Mouse (Mus musculus): ENCODE results near the gene Sppl3. TPM values are rescaled to one million over a fixed set of nuclear protein-coding genes. Genes with fewer than 3 reads are reported as not detected.

Gene Sppl3
- 6.5 and 6.9 TPM in 2 replicates for polyA plus RNA-seq (2015; fragmentation: Nextera tagmentation; extraction: Ambion mirVana)

DNA sequence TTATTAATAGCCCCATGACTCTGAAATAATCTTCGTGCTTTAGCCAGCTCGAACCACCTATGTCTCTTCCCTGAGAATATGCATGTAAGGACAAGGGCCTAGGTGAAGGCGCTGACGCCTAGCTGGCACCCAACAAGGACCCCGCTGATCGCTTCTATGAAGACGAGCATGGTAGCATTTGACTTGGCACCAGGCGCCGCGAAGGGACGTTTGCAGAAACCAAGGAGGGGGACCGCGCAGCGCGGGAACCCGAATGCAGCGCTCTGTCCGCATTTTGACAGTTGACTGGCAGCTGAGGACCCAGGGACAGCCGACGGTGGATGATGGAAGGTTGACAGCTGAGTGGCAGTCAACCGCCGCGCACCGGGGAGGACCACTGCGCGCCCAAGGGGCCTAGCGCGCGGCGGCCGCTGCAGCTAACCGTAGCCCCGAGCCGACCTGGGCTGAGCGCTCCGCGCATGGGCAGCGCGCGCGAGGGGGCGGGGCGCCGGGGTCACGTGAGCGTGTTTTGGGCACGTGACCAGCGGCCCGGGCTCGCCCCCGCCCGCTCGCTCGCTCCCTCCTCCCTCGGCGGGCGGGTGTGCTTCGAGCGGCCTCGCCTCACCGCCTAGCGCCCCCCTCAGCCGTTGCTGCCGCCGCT is at the start of gene Sppl3:
Gene Sppl3, plus strand, starts transcription at position 561 of the 640 bp plus-strand sequence.
- peak; percentile 88 for ATAC-seq (ENCODE audit: extremely low read depth, insufficient number of reproducible peaks, low FRiP score, low TSS enrichment)
- 1% methylated on average over 47 of the region's 65 CpGs for WGBS

GRCm38 (mm10) chr5:114961590-114962360 is 49.2 kb upstream of the Sppl3 start:
- Histone ChIP-seq H3K27ac (replicated peaks) (no peak overlapping the region), H3K4me3 (no peak overlapping the region), H3K4me1 (peaks cover 27% of the 10 kb centered on the region), H3K9ac (no peak overlapping the region), H3K36me3 (no peaks in the 10 kb centered on the region), H3K27me3 (replicated peaks) (peaks cover 9% of the 10 kb centered on the region), H3K9me3 (no peaks in the 10 kb centered on the region), H3K4me2 (no peak overlapping the region)
- ATAC-seq (ENCODE audit: extremely low read depth, insufficient number of reproducible peaks, low FRiP score, low TSS enrichment), result no peak
- 51% methylated on average over 4 of the region's 4 CpGs for WGBS

More for the DNA sequence above, at the start of gene Sppl3:
- Histone ChIP-seq H3K4me2 (peak within 1 kb of the TSS; percentile 92), H3K27ac (replicated peaks) (peak within 1 kb of the TSS; percentile 92), H3K9me3 (no peaks in the 10 kb centered on the region), H3K4me1 (peaks cover 44% of the 10 kb centered on the region), H3K4me3 (peak within 1 kb of the TSS; percentile 92), H3K27me3 (replicated peaks) (no peaks in the 10 kb centered on the region), H3K36me3 (no peaks in the 10 kb centered on the region), H3K9ac (peak within 1 kb of the TSS; percentile 100)

GRCm38 (mm10) chr5:114964315-114964966 is 46.5 kb upstream of the Sppl3 start:
- H3K36me3 ChIP-seq, result no peaks in the 10 kb centered on the region
- no peak overlapping the region for H3K4me3 ChIP-seq
- no peak for ATAC-seq (ENCODE audit: extremely low read depth, insufficient number of reproducible peaks, low FRiP score, low TSS enrichment)
- peaks cover 30% of the 10 kb centered on the region for H3K4me1 ChIP-seq
- no peak overlapping the region; the same call in 1 of the 2 replicates for H3K9ac ChIP-seq
- H3K27me3 ChIP-seq (replicated peaks), result peaks cover 36% of the 10 kb centered on the region
- 0 out of 2 replicates have a peak overlapping the region, but pooled peaks have one; percentile 1 for H3K27ac ChIP-seq (replicated peaks)
- H3K9me3 ChIP-seq, result no peaks in the 10 kb centered on the region
- H3K4me2 ChIP-seq, result peak overlapping the region; percentile 22
- WGBS, result 40% methylated on average over 7 of the region's 7 CpGs

DNA sequence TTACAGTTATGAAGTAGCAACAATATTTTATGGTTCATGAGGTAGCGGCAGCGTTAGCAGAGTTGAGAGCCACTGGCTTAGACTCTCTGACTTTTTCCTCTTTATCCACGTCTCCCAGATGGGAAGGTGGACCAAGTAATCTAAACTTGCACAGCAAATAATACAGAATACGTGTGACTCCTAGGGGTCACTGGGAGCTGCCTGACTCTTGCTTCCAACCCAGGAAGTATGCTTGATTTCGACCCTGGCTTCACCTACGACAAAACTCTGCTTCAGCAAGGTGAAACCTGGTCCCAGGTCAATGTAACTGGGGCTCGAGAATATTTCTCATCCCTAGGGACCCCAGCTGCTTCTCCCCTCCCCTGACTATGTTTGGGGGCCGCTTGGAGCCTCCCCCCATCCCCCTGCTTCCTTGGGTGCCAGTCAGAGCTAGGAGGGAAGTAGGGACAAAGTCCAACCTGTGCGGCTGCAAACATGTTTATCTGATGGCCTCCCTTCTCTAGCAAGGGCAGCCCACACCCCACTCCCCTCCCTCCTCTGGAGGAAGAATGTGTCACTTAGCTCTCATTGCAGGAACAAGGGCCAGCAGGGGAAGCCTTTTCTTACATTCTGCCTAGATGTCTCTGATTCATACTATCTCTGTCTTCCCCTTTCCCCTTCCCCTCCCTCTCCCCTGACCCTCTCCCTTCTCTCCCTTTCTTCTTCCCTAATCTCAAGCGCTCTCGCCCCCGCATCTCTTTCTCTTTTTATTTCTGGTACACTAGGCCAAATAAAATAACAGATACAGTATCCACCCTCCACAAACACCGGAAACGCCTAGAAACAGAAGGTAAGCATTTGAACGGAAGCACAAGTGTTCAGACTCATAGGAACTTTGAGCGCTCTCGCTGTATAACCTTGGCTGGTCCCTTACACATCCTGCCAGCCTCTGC is 45.7 kb upstream of the Sppl3 start:
- Histone ChIP-seq H3K36me3 (no peaks in the 10 kb centered on the region), H3K4me2 (peak overlapping the region; percentile 22), H3K27ac (replicated peaks) (0 out of 2 replicates have a peak overlapping the region, but pooled peaks have one; percentile 17), H3K9ac (no peak overlapping the region), H3K27me3 (replicated peaks) (peaks cover 43% of the 10 kb centered on the region), H3K9me3 (no peaks in the 10 kb centered on the region), H3K4me1 (peaks cover 30% of the 10 kb centered on the region), H3K4me3 (no peak overlapping the region)
- ATAC-seq (ENCODE audit: extremely low read depth, insufficient number of reproducible peaks, low FRiP score, low TSS enrichment), result no peak
- WGBS, result 53% methylated on average over 17 of the region's 17 CpGs

- H3K27me3 ChIP-seq (replicated peaks), result peaks cover 41% of the 10 kb centered on the region
- no peak overlapping the region for H3K27ac ChIP-seq (replicated peaks)
- no peak overlapping the region for H3K4me3 ChIP-seq
- H3K4me2 ChIP-seq, result no peak overlapping the region
- no peaks in the 10 kb centered on the region for H3K36me3 ChIP-seq
- H3K9ac ChIP-seq, result no peak overlapping the region
- H3K4me1 ChIP-seq, result peaks cover 25% of the 10 kb centered on the region
- 31% methylated on average over 14 of the region's 14 CpGs for WGBS
- ATAC-seq (ENCODE audit: extremely low read depth, insufficient number of reproducible peaks, low FRiP score, low TSS enrichment), result no peak
- no peaks in the 10 kb centered on the region for H3K9me3 ChIP-seq
Measured at GRCm38 (mm10) chr5:114967523-114968268, 43.2 kb upstream of the Sppl3 start.

DNA sequence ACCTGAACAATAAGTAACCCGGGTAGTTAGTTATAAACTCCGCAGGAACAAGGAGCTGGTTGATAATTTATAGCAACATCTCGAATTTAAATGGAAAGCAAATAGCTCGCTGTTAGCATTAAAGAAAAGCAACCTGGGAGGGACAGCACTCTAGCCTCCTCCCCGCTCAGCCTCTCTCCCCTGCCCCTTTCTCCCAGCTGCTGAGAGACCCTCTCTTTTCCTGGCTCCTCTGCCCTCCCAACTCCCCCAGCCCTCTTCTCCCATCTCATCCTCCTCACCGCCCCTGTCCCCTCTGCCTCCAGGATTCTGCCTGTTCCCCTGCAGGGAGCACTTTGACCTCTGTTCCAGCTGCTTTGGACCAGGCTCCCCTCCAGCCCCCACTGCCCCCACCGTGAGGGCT is 42.3 kb upstream of the Sppl3 start:
- Histone ChIP-seq H3K9me3 (no peaks in the 10 kb centered on the region), H3K4me3 (no peak overlapping the region), H3K9ac (no peak overlapping the region), H3K4me2 (no peak overlapping the region), H3K36me3 (no peaks in the 10 kb centered on the region), H3K4me1 (peaks cover 25% of the 10 kb centered on the region), H3K27me3 (replicated peaks) (peaks cover 41% of the 10 kb centered on the region), H3K27ac (replicated peaks) (no peak overlapping the region)
- no peak for ATAC-seq (ENCODE audit: extremely low read depth, insufficient number of reproducible peaks, low FRiP score, low TSS enrichment)
- WGBS, result 36% methylated on average over 7 of the region's 7 CpGs

- Histone ChIP-seq H3K27ac (replicated peaks) (no peak overlapping the region), H3K4me1 (peaks cover 21% of the 10 kb centered on the region), H3K9me3 (no peaks in the 10 kb centered on the region), H3K36me3 (no peaks in the 10 kb centered on the region), H3K4me3 (no peak overlapping the region), H3K9ac (no peak overlapping the region), H3K27me3 (replicated peaks) (peaks cover 41% of the 10 kb centered on the region), H3K4me2 (no peak overlapping the region)
- 18% methylated on average over 4 of the region's 4 CpGs for WGBS
- no peak for ATAC-seq (ENCODE audit: extremely low read depth, insufficient number of reproducible peaks, low FRiP score, low TSS enrichment)
Measured at GRCm38 (mm10) chr5:114969064-114969463, 41.9 kb upstream of the Sppl3 start.

GRCm38 (mm10) chr5:114969609-114970215 is 41.2 kb upstream of the Sppl3 start:
- no peak for ATAC-seq (ENCODE audit: extremely low read depth, insufficient number of reproducible peaks, low FRiP score, low TSS enrichment)
- H3K9ac ChIP-seq, result no peak overlapping the region
- H3K36me3 ChIP-seq, result no peaks in the 10 kb centered on the region
- peaks cover 15% of the 10 kb centered on the region for H3K4me1 ChIP-seq
- H3K9me3 ChIP-seq, result no peaks in the 10 kb centered on the region
- H3K27ac ChIP-seq (replicated peaks), result no peak overlapping the region
- 56% methylated on average over 13 of the region's 13 CpGs for WGBS
- no peak overlapping the region for H3K4me2 ChIP-seq
- H3K4me3 ChIP-seq, result no peak overlapping the region
- H3K27me3 ChIP-seq (replicated peaks), result peaks cover 41% of the 10 kb centered on the region

- Histone ChIP-seq H3K9me3 (no peaks in the 10 kb centered on the region), H3K36me3 (no peaks in the 10 kb centered on the region), H3K27me3 (replicated peaks) (peaks cover 41% of the 10 kb centered on the region), H3K4me3 (no peak within 1 kb of the TSS), H3K4me1 (peaks cover 4% of the 10 kb centered on the region), H3K27ac (replicated peaks) (no peak within 1 kb of the TSS), H3K4me2 (no peak within 1 kb of the TSS), H3K9ac (0 out of 2 replicates have a peak within 1 kb of the TSS, but pooled peaks have one; percentile 33)
- ATAC-seq (ENCODE audit: extremely low read depth, insufficient number of reproducible peaks, low FRiP score, low TSS enrichment), result no peak
- 80% methylated on average over 17 of the region's 17 CpGs for WGBS
Measured at GRCm38 (mm10) chr5:114970824-114971227, 40.1 kb upstream of the Sppl3 start, which contains the start of gene Hnf1a. Gene Hnf1a (minus strand): TSS chr5:114971094.

DNA sequence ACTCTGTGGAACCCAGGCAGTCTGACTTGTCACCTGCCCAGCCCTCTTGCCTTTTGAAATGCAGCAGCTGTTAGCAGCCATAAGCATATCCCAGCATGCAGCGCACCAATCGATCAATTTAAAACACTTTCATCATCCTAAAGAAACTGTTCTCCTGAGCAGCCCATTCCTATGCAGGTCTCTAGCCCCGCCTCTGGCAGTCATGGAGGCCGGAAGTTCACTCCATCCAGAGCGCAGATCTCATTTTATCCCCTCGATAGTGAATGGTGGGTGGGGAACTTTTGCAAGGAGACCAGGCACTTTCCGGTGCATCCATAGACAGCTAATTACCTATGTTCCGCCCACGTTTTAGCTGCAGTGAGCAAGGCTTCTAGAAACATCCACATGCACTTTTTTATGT is 38.7 kb upstream of the Sppl3 start:
- no peak overlapping the region for H3K9ac ChIP-seq
- no peak for ATAC-seq (ENCODE audit: extremely low read depth, insufficient number of reproducible peaks, low FRiP score, low TSS enrichment)
- H3K4me1 ChIP-seq, result peaks cover 3% of the 10 kb centered on the region
- 73% methylated on average over 9 of the region's 9 CpGs for WGBS
- H3K4me2 ChIP-seq, result no peak overlapping the region
- no peak overlapping the region for H3K4me3 ChIP-seq
- H3K27ac ChIP-seq (replicated peaks), result no peak overlapping the region
- H3K36me3 ChIP-seq, result no peaks in the 10 kb centered on the region
- no peaks in the 10 kb centered on the region for H3K9me3 ChIP-seq
- peaks cover 34% of the 10 kb centered on the region for H3K27me3 ChIP-seq (replicated peaks)

Data from heart, embryonic 13.5 days (tissue).